Mouse (Mus musculus): ENCODE results near the gene Cfap46.

Gene Cfap46

GRCm38 (mm10) chr7:139683706-139684552 lies at the start of gene Cfap46:
Cfap46 (minus strand) TSS chr7:139683817.
- in situ Hi-C loops (cut with MboI, MseI), result no loop called here

- in situ Hi-C loops (cut with MboI, MseI), result loop anchor here (5.0 kb wide), 1 partner anchor 79 kb away; no protein-coding TSS in a partner anchor
These were observed 47.7 kb upstream of the Cfap46 start for GRCm38 (mm10) chr7:139731276-139731696.

- in situ Hi-C loops (cut with MboI, MseI), result no loop called here
These were observed 43.5 kb upstream of the Cfap46 start for GRCm38 (mm10) chr7:139727072-139727471.

- in situ Hi-C loops (cut with MboI, MseI), result no loop called here
These were observed 42.0 kb upstream of the Cfap46 start for GRCm38 (mm10) chr7:139725641-139726040.

GRCm38 (mm10) chr7:139723986-139724385 lies 40.4 kb upstream of the Cfap46 start:
- in situ Hi-C loops (cut with MboI, MseI), result no loop called here

- in situ Hi-C loops (cut with MboI, MseI), result no loop called here
These were observed 37.6 kb upstream of the Cfap46 start for GRCm38 (mm10) chr7:139721196-139721595.

- in situ Hi-C loops (cut with MboI, MseI), result no loop called here
These were observed 34.2 kb upstream of the Cfap46 start for GRCm38 (mm10) chr7:139717781-139718180.

GRCm38 (mm10) chr7:139711821-139712220 lies 28.2 kb upstream of the Cfap46 start:
- in situ Hi-C loops (cut with MboI, MseI), result no loop called here

- in situ Hi-C loops (cut with MboI, MseI), result no loop called here
These were observed 22.9 kb upstream of the Cfap46 start for GRCm38 (mm10) chr7:139706411-139707120.

GRCm38 (mm10) chr7:139705781-139706180 lies 22.2 kb upstream of the Cfap46 start:
- in situ Hi-C loops (cut with MboI, MseI), result no loop called here

- in situ Hi-C loops (cut with MboI, MseI), result no loop called here
These were observed 21.5 kb upstream of the Cfap46 start for GRCm38 (mm10) chr7:139705081-139705480.

GRCm38 (mm10) chr7:139703826-139704199 lies 20.2 kb upstream of the Cfap46 start:
- in situ Hi-C loops (cut with MboI, MseI), result loop anchor here (5.0 kb wide), 1 partner anchor 158 kb away; no protein-coding TSS in a partner anchor

GRCm38 (mm10) chr7:139703146-139703825 lies 19.7 kb upstream of the Cfap46 start:
- in situ Hi-C loops (cut with MboI, MseI), result loop anchor here (5.0 kb wide), 1 partner anchor 159 kb away; no protein-coding TSS in a partner anchor

- in situ Hi-C loops (cut with MboI, MseI), result loop anchor here (5.0 kb wide), 1 partner anchor 161 kb away; no protein-coding TSS in a partner anchor
These were observed 18.2 kb upstream of the Cfap46 start for GRCm38 (mm10) chr7:139701651-139702301.

- in situ Hi-C loops (cut with MboI, MseI), result no loop called here
These were observed 9.2 kb upstream of the Cfap46 start for GRCm38 (mm10) chr7:139692641-139693294.

GRCm38 (mm10) chr7:139692211-139692610 lies 8.6 kb upstream of the Cfap46 start:
- in situ Hi-C loops (cut with MboI, MseI), result no loop called here

GRCm38 (mm10) chr7:139685336-139685735 lies 1.7 kb upstream of the Cfap46 start:
- in situ Hi-C loops (cut with MboI, MseI), result no loop called here

GRCm38 (mm10) chr7:139684553-139684929 lies 924 bp upstream of the Cfap46 start:
- in situ Hi-C loops (cut with MboI, MseI), result no loop called here

GRCm38 (mm10) chr7:139681921-139682598 lies 1.6 kb downstream of the Cfap46 start:
- in situ Hi-C loops (cut with MboI, MseI), result no loop called here

GRCm38 (mm10) chr7:139676433-139676832 lies 7.2 kb downstream of the Cfap46 start:
- in situ Hi-C loops (cut with MboI, MseI), result no loop called here

All from regulatory T cell (primary cell).